ENCODE assay signal across 13 mouse cellular contexts in genomic region chr2:67180962-67181361, GRCm38 (mm10).
"Had no signal": no experiment of that assay in that cellular context is flagged by ENCODE, and none has a peak within 500 bp of the region (broad histone marks: within the 10 kb centered on the region; RNA-seq: fewer than 3 reads in every experiment).

No protein-coding gene starts in this region.

- H3K9ac ChIP-seq: liver, embryonic 13.5 days had no signal

- DNase-seq: kidney, adult 2 months; layer of hippocampus, adult 9-11 months; liver, embryonic 13.5 days; lung, adult 2 months; lung, postnatal 14 days; lung, postnatal 4 days; midbrain, embryonic 14.5 days; thymus, adult 18-20 months; thymus, postnatal 36 days had no signal

- ATAC-seq: intestine, embryonic 16.5 days had no signal

- H3K9me3 ChIP-seq: liver, embryonic 13.5 days had no signal

- H3K36me3 ChIP-seq: liver, embryonic 13.5 days had no signal

- H3K4me1 ChIP-seq: liver, embryonic 13.5 days had no signal

- H3K4me2 ChIP-seq: liver, embryonic 13.5 days; midbrain, embryonic 11.5 days had no signal

- H3K27me3 ChIP-seq: liver, embryonic 13.5 days had no signal

- H3K4me3 ChIP-seq: layer of hippocampus, adult 2 months; left cerebral cortex, adult 2 months; liver, embryonic 13.5 days had no signal

- H3K27ac ChIP-seq: layer of hippocampus, adult 2 months; left cerebral cortex, adult 2 months; liver, embryonic 13.5 days had no signal
